Mouse (Mus musculus) midbrain, embryonic 15.5 days (tissue): ENCODE measurements around the gene Zc3hav1l. TPM values are rescaled to one million over a fixed set of nuclear protein-coding genes. Genes with fewer than 3 reads are reported as not detected.
A peak's percentile ranks its signal among the peaks of the same experiment; 100 is the strongest.

Experiments
- ATAC-seq: fragments of 200-750 bp; cut with Nextera tagmentation; replicated peaks from 2 replicates; pipeline ENCODE4 v1.8.0; 2017; ENCODE audit warnings: moderate TSS enrichment
- H3K27ac ChIP-seq: fragments of 300-500 bp; sonication (generic); 2 replicates; pipeline ENCODE4 v1.5.1; 2015; ENCODE audit warnings: mild to moderate bottlenecking, inconsistent platforms
- H3K27me3 ChIP-seq: fragments of 300-500 bp; sonication (generic); replicated peaks from 2 replicates; pipeline ENCODE4 v1.6.1; 2015; ENCODE audit warnings: inconsistent platforms
- H3K36me3 ChIP-seq: fragments of 300-500 bp; sonication (generic); replicated peaks from 2 replicates; pipeline ENCODE4 v1.6.1; 2015; ENCODE audit warnings: inconsistent platforms
- H3K4me1 ChIP-seq: fragments of 300-500 bp; sonication (generic); 2 replicates; pipeline ENCODE4 v1.6.1; 2015; ENCODE audit warnings: inconsistent platforms
- H3K4me2 ChIP-seq: fragments of 300-500 bp; sonication (generic); 2 replicates; pipeline ENCODE4 v1.6.1; 2015; ENCODE audit warnings: inconsistent platforms, mild to moderate bottlenecking, moderate library complexity
- H3K4me3 ChIP-seq: fragments of 300-500 bp; sonication (generic); 2 replicates; pipeline ENCODE4 v1.5.1; 2015; ENCODE audit warnings: mild to moderate bottlenecking, inconsistent platforms
- H3K9ac ChIP-seq: fragments of 300-500 bp; sonication (generic); 2 replicates; pipeline ENCODE4 v1.6.1; 2015; ENCODE audit warnings: mild to moderate bottlenecking, inconsistent platforms
- H3K9me3 ChIP-seq: fragments of 300-500 bp; sonication (generic); 2 replicates; pipeline ENCODE4 v1.6.1; 2016; ENCODE audit warnings: inconsistent platforms
- WGBS: fragments of 180-500 bp; shearing (Covaris S2); methylation state at CpG from one replicate; pipeline ENCODE4 v1.1.7; 2015; ENCODE audit warnings: mixed read lengths; 5-methylcytosine and 5-hydroxymethylcytosine counted together
- polyA plus RNA-seq: library from polyadenylated mRNA; unstranded; fragments of >200 nt; fragmentation: Nextera tagmentation; extraction: Ambion mirVana; gene quantifications from 2 replicates; pipeline ENCODE4 v1.2.1, GENCODE M21; 2015

Gene Zc3hav1l
- polyA plus RNA-seq, 1 experiment from 2014 or later, result 9.1 TPM

- Histone ChIP-seq H3K27me3 (no peaks in the 10 kb centered on the region), H3K4me2 (no peak overlapping the region), H3K4me1 (peaks cover 36% of the 10 kb centered on the region), H3K9me3 (no peaks in the 10 kb centered on the region), H3K9ac (no peak overlapping the region), H3K27ac (no peak overlapping the region), H3K4me3 (no peak overlapping the region), H3K36me3 (no peaks in the 10 kb centered on the region)
- no peak for ATAC-seq
- WGBS, result 88% methylated on average over 4 of the region's 4 CpGs
Observed at GRCm38 (mm10) chr6:38241508-38241907, 57.6 kb downstream of the Zc3hav1l start.

GRCm38 (mm10) chr6:38240618-38241017, 58.4 kb downstream of the Zc3hav1l start:
- no peaks in the 10 kb centered on the region for H3K36me3 ChIP-seq
- no peaks in the 10 kb centered on the region for H3K27me3 ChIP-seq
- 0 out of 2 replicates have a peak overlapping the region, but pooled peaks have one; percentile 45 for H3K27ac ChIP-seq
- peaks cover 36% of the 10 kb centered on the region for H3K4me1 ChIP-seq
- H3K9me3 ChIP-seq, result no peaks in the 10 kb centered on the region
- no peak overlapping the region for H3K4me3 ChIP-seq
- no peak overlapping the region for H3K4me2 ChIP-seq
- peak; percentile 77 for ATAC-seq
- 42% methylated on average over 5 of the region's 5 CpGs for whole genome bisulfite sequencing
- no peak overlapping the region for H3K9ac ChIP-seq

DNA sequence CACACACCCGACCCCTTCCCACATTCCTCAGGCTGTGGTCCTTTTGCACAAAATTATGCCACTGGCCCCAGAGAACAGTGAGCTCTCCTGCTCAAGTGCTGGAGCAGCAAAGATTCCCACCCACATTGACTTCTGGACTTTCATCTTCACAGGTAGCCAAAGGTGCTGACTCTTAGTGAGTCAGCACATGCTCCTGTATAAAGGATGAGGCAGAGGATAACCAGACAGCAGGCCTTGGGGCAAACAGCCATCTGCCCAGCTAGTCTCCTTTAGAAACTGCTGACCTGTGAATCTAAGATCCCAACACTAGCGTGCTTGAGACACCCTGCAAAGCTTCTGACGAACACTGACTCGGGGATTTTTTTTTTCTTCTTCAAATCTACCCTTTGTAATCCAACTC, 60.7 kb downstream of the Zc3hav1l start:
- no peaks in the 10 kb centered on the region for H3K36me3 ChIP-seq
- peaks cover 30% of the 10 kb centered on the region for H3K4me1 ChIP-seq
- no peak overlapping the region for H3K27ac ChIP-seq
- H3K9ac ChIP-seq, result no peak overlapping the region
- 63% methylated on average over 4 of the region's 4 CpGs for WGBS
- H3K4me3 ChIP-seq, result no peak overlapping the region
- no peak for ATAC-seq
- H3K4me2 ChIP-seq, result no peak overlapping the region
- no peaks in the 10 kb centered on the region for H3K9me3 ChIP-seq
- no peaks in the 10 kb centered on the region for H3K27me3 ChIP-seq

Other genes starting within 250 kb of the Zc3hav1l start
- not detected in 2 replicates for gene Tmem213, start 190.0 kb downstream of the Zc3hav1l start, polyA plus RNA-seq
- gene Atp6v0a4, start 174.7 kb downstream of the Zc3hav1l start, polyA plus RNA-seq, result 0.24 and 0.25 TPM in 2 replicates
- 19.7 and 21.0 TPM in 2 replicates for gene D630045J12Rik, start 45.2 kb downstream of the Zc3hav1l start, polyA plus RNA-seq
- 1.6 and 1.7 TPM in 2 replicates for gene Zc3hav1, start 55.3 kb upstream of the Zc3hav1l start, polyA plus RNA-seq
- 7.5 and 7.6 TPM in 2 replicates for gene Ttc26, start 82.2 kb upstream of the Zc3hav1l start, polyA plus RNA-seq
- 24.4 and 25.4 TPM in 2 replicates for gene Ubn2, start 134.7 kb upstream of the Zc3hav1l start, polyA plus RNA-seq
- gene Fmc1, start 234.2 kb upstream of the Zc3hav1l start, polyA plus RNA-seq, result 191 and 193 TPM in 2 replicates